Mouse (Mus musculus) forebrain, embryonic 15.5 days (tissue): Measurements from ENCODE around the gene Ralb. TPM values are rescaled to one million over a fixed set of nuclear protein-coding genes. Genes with fewer than 3 reads are reported as not detected.
A peak's percentile ranks its signal among the peaks of the same experiment; 100 is the strongest.

Experiments
- ATAC-seq: fragments of 200-750 bp; cut with Nextera tagmentation; replicated peaks from 2 replicates; pipeline ENCODE4 v1.8.0; 2017; ENCODE audit warnings: mild to moderate bottlenecking, moderate TSS enrichment, moderate library complexity
- H3K27ac ChIP-seq: fragments of 300-500 bp; sonication (generic); replicated peaks from 2 replicates; pipeline ENCODE4 v1.5.1; 2015; ENCODE audit warnings: mild to moderate bottlenecking, inconsistent platforms
- H3K27me3 ChIP-seq: fragments of 300-500 bp; sonication (generic); 2 replicates; pipeline ENCODE4 v1.6.1; 2015; ENCODE audit warnings: inconsistent platforms
- H3K36me3 ChIP-seq: fragments of 300-500 bp; sonication (generic); 2 replicates; pipeline ENCODE4 v1.6.1; 2015; ENCODE audit warnings: mild to moderate bottlenecking, inconsistent platforms
- H3K4me1 ChIP-seq: fragments of 300-500 bp; sonication (generic); 2 replicates; pipeline ENCODE4 v1.6.1; 2015; ENCODE audit warnings: inconsistent platforms
- H3K4me2 ChIP-seq: fragments of 300-500 bp; sonication (generic); replicated peaks from 2 replicates; pipeline ENCODE4 v1.6.1; 2015; ENCODE audit warnings: mild to moderate bottlenecking, inconsistent platforms
- H3K4me3 ChIP-seq: fragments of 300-500 bp; sonication (generic); 2 replicates; pipeline ENCODE4 v1.5.1; 2015; ENCODE audit warnings: mild to moderate bottlenecking, inconsistent platforms
- H3K9ac ChIP-seq: fragments of 300-500 bp; sonication (generic); replicated peaks from 2 replicates; pipeline ENCODE4 v1.6.1; 2015; ENCODE audit warnings: mild to moderate bottlenecking, inconsistent platforms
- H3K9me3 ChIP-seq: fragments of 300-500 bp; sonication (generic); 2 replicates; pipeline ENCODE4 v1.6.1; 2016; ENCODE audit warnings: inconsistent platforms
- WGBS: fragments of 180-500 bp; shearing (Covaris S2); methylation state at CpG from one replicate; pipeline ENCODE4 v1.1.7; 2015; ENCODE audit warnings: mixed read lengths; 5-methylcytosine and 5-hydroxymethylcytosine counted together
- polyA plus RNA-seq: library from polyadenylated mRNA; unstranded; fragments of >200 nt; fragmentation: Nextera tagmentation; extraction: Ambion mirVana; gene quantifications from 2 replicates; pipeline ENCODE4 v1.2.1, GENCODE M21; 2015

Ralb gene
- polyA plus RNA-seq, 1 experiment from 2014 or later: 50.9 TPM

DNA sequence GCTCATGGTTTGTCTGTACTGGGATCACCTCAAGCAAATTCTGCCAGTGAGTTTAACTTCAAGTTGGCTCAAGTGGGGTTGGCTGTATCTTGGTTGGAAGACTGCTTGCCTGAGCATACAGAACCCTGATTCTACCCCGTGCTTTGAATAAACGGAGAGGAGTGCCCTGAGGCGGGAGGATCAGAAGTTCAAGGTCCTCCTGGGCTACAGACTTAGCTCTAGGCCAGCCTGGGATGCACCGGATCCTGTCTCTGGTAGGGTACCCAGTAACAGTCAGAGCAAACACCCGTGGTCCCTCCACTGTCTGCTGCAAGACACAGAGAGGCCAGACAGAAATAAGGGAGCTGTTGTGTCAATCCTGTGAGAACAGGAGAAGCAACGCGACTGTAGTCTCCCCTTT is 17.1 kb upstream of the Ralb start:
- Histone ChIP-seq H3K27ac (no peak overlapping the region), H3K4me1 (peaks cover 18% of the 10 kb centered on the region), H3K4me3 (no peak overlapping the region), H3K4me2 (no peak overlapping the region), H3K9ac (no peak overlapping the region), H3K36me3 (no peaks in the 10 kb centered on the region; the same call in 1 of the 2 replicates), H3K9me3 (no peaks in the 10 kb centered on the region), H3K27me3 (no peaks in the 10 kb centered on the region)
- ATAC-seq: no peak
- 82% methylated on average over 7 of the region's 7 CpGs for WGBS

DNA sequence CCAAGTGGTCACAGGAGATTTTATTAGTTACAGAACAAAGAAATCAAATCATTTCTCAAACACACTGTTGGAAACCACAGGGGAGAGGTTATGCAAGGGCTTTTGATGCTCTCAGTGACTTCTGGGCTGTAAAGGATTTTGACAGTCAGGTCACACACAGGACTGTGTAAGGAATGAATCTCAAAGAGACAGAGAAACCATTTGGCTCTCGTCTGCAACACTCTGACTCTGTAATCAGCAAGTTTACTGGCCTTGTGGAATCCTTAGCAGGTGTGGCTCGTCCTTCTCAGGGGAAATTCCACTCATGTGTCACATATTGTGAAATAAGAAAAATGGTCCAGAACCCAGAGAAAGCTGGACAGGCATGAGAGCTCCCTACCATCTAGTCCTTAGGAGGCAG is 16.4 kb upstream of the Ralb start:
- Histone ChIP-seq H3K9me3 (no peaks in the 10 kb centered on the region), H3K27me3 (no peaks in the 10 kb centered on the region), H3K4me2 (no peak overlapping the region), H3K36me3 (no peaks in the 10 kb centered on the region), H3K4me3 (no peak overlapping the region), H3K4me1 (peaks cover 13% of the 10 kb centered on the region), H3K9ac (no peak overlapping the region), H3K27ac (no peak overlapping the region)
- ATAC-seq: no peak
- 64% methylated on average over 2 of the region's 2 CpGs for WGBS

DNA sequence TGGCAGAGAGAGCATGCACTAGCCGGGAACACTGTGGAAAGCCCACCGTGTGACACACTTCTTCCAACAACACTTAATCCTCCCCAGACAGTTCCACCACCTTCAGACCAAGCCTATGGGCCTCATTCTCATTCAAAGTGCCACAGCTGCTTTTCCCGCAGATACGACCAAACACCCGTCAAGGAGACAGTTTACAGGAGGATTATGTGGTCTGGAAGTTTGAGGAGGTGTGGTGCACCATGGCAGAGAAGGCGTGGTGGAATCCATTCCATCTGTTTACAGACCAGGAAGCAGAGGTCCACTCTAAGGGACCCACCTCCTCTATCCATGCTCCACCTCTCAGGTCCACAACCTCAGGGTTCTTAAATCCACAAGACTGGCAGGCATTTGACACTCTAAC is 14.7 kb upstream of the Ralb start:
- no peaks in the 10 kb centered on the region for H3K36me3 ChIP-seq
- H3K4me1 ChIP-seq: peaks cover under 1% of the 10 kb centered on the region; the same call in 1 of the 2 replicates
- no peaks in the 10 kb centered on the region for H3K27me3 ChIP-seq
- no peak for ATAC-seq
- 78% methylated on average over 6 of the region's 6 CpGs for WGBS
- H3K4me2 ChIP-seq: no peak overlapping the region
- H3K9me3 ChIP-seq: no peaks in the 10 kb centered on the region
- no peak overlapping the region for H3K4me3 ChIP-seq
- no peak overlapping the region for H3K27ac ChIP-seq
- no peak overlapping the region for H3K9ac ChIP-seq

DNA sequence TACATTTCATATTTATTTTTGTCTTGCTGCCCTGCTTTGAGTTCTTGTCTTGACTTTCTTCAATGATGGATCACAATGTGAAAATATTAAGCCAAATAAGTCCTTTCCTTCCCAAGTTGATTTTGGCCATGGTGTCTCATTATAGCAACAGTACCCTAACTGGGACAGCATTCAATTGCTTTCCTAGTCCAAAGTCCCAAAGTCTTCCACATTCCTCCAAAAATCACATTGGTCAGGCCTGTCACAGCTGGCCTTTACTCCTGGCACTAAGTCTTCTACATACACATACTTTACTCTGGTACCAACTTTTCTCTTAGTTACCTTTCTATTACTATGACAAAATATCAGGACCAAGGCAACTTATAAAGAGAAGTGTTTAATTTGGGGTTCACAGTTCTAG is 14.2 kb upstream of the Ralb start:
- H3K27me3 ChIP-seq: no peaks in the 10 kb centered on the region
- no peak overlapping the region for H3K4me3 ChIP-seq
- H3K4me2 ChIP-seq: no peak overlapping the region
- no peak overlapping the region for H3K27ac ChIP-seq
- H3K4me1 ChIP-seq: no peaks in the 10 kb centered on the region
- H3K9me3 ChIP-seq: no peaks in the 10 kb centered on the region
- no peak for ATAC-seq
- H3K36me3 ChIP-seq: no peaks in the 10 kb centered on the region
- no peak overlapping the region for H3K9ac ChIP-seq

DNA sequence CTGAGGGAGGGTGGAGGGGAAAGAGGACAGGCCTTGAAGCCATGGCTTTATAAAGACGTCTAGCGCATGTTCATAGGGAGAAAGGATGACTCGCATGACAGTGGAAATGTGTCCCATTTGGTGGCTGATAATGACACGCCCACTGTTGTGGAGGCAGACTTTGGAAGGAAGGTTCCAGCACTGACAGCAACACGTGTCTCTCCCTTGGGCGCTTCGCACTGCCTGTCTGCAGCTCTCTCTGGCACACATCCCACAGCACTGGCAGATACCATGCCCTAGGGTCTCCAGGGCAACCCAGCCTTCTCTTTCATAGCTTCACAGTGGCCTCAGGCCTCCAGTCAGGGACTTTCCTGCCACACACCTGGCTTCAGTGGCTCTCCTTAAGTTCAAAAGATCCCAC is 13.5 kb upstream of the Ralb start:
- Histone ChIP-seq H3K9me3 (no peaks in the 10 kb centered on the region), H3K4me2 (no peak overlapping the region), H3K27me3 (no peaks in the 10 kb centered on the region), H3K4me3 (no peak overlapping the region), H3K9ac (no peak overlapping the region), H3K4me1 (no peaks in the 10 kb centered on the region), H3K36me3 (no peaks in the 10 kb centered on the region), H3K27ac (no peak overlapping the region)
- 79% methylated on average over 7 of the region's 7 CpGs for WGBS
- no peak for ATAC-seq

DNA sequence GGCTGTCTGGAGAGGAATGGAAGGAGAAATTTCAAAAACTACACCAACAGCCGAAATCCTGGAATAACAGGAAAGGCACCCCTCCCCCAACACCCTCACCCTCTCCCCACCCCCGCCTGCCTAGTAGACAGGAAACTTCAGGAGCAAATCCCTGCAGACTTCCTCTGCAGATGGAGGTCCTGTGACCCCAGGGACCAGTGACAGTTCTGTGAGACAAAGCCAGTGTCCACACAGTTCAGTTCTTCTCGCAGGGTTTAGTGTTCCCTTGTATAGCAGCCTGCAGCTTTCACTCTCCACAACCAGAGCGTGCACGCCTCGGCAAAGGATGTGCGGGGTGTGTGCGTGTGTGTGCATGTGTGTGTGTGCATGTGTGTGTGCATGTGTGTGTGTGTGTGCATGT is 6.3 kb upstream of the Ralb start:
- peaks cover 6% of the 10 kb centered on the region; the same call in 1 of the 2 replicates for H3K4me1 ChIP-seq
- WGBS: 75% methylated on average over 8 of the region's 8 CpGs
- H3K9ac ChIP-seq: no peak overlapping the region
- H3K27ac ChIP-seq: no peak overlapping the region
- no peak overlapping the region for H3K4me3 ChIP-seq
- no peak for ATAC-seq
- no peaks in the 10 kb centered on the region for H3K9me3 ChIP-seq
- H3K27me3 ChIP-seq: no peaks in the 10 kb centered on the region
- H3K36me3 ChIP-seq: no peaks in the 10 kb centered on the region
- H3K4me2 ChIP-seq: no peak overlapping the region

DNA sequence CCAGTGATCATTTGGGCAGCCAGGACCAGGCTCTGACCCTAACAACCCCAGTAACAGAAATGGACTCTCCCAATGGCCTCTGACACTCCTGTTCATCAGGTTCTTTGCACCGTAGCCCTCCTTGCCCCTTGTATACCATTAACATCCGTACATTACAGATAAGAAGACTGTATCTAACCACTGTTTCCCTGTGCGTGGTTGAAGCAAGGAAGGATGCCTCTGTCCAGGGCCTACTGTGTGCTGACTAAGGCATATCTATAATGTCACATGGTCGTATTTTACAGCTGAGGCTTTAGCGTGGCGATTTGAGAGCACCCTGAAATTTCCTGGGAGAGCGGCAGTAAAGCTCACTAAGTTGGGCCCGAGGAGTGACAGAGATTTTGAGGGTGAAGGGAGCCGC is 5.8 kb upstream of the Ralb start:
- Histone ChIP-seq H3K27ac (no peak overlapping the region), H3K4me1 (peaks cover 6% of the 10 kb centered on the region; the same call in 1 of the 2 replicates), H3K4me2 (no peak overlapping the region), H3K36me3 (no peaks in the 10 kb centered on the region), H3K9me3 (no peaks in the 10 kb centered on the region), H3K4me3 (no peak overlapping the region), H3K27me3 (no peaks in the 10 kb centered on the region), H3K9ac (no peak overlapping the region)
- ATAC-seq: no peak
- 80% methylated on average over 9 of the region's 9 CpGs for WGBS

DNA sequence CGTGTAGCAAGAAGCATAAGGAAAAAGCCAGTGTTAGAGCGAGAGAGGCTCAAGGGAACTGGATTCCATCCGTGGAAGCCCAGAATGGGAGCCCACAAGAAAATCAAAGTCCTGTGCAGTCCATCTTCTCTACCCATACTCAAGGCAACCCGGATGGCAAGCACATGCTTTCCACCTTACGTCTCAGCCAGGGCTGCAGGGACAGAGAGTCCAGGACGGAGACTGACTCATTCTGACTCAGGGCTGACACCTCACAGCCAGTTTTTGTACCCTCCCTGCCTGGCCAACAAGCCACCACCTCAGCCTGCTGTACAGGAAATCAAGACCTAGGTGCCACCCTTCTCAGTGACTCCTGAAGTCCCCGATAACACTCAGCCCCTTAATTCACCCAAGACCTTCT is 4.9 kb upstream of the Ralb start:
- Histone ChIP-seq H3K27ac (no peak overlapping the region), H3K9ac (no peak overlapping the region), H3K9me3 (no peaks in the 10 kb centered on the region), H3K4me1 (peaks cover 13% of the 10 kb centered on the region), H3K4me3 (no peak overlapping the region), H3K4me2 (no peak overlapping the region), H3K27me3 (no peaks in the 10 kb centered on the region), H3K36me3 (no peaks in the 10 kb centered on the region)
- 86% methylated on average over 7 of the region's 7 CpGs for WGBS
- ATAC-seq: no peak

DNA sequence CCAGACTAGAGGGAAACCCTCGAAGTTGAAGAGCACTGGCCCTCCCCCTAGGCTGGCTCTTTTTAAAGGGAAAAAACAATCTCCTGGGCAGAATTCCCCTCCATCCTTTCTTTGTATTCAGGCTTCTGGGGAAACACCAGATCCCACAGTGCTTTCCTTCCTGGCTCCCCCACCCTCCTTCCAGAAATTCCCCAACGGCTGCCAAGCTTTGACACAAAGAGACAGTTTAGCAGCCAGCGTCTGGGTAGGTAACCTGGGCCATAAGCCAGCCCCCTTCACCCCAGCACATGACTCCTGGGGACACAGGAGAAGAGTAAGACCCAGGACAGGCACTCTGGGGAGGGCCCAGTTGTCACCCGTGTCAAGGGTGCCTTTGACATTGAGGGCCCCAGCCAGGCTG is 4.0 kb upstream of the Ralb start:
- H3K36me3 ChIP-seq: no peaks in the 10 kb centered on the region
- no peak overlapping the region for H3K9ac ChIP-seq
- no peaks in the 10 kb centered on the region for H3K9me3 ChIP-seq
- WGBS: 16% methylated on average over 4 of the region's 4 CpGs
- H3K27ac ChIP-seq: peak overlapping the region; percentile 36; the same call in 1 of the 2 replicates
- no peak overlapping the region for H3K4me2 ChIP-seq
- no peak overlapping the region for H3K4me3 ChIP-seq
- no peak for ATAC-seq
- peaks cover 20% of the 10 kb centered on the region for H3K4me1 ChIP-seq
- H3K27me3 ChIP-seq: no peaks in the 10 kb centered on the region

DNA sequence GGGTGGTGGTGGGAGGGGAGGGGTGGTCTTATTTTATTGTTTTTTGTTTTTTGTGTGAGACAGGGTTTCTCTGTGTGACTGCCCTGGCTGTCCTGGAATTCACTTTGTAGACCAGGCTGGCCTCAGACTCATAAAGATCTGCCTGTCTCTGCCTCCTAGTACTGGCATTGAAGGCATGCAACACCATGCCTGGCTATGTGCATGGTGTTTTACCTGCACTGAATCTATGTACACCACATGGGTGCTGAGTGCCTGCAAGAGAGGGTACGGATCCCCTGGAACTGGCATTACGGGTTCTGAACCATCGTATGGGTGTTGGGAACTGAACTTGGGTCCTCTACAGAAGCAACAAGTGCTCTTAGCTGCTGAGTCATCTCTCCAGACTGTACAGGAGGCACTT is 1.4 kb upstream of the Ralb start:
- Histone ChIP-seq H3K9me3 (no peaks in the 10 kb centered on the region), H3K36me3 (no peaks in the 10 kb centered on the region), H3K4me3 (no peak overlapping the region), H3K9ac (no peak overlapping the region), H3K4me1 (peaks cover 22% of the 10 kb centered on the region), H3K27ac (no peak overlapping the region), H3K4me2 (no peak overlapping the region), H3K27me3 (no peaks in the 10 kb centered on the region)
- no peak for ATAC-seq
- WGBS: 94% methylated on average over 3 of the region's 3 CpGs

DNA sequence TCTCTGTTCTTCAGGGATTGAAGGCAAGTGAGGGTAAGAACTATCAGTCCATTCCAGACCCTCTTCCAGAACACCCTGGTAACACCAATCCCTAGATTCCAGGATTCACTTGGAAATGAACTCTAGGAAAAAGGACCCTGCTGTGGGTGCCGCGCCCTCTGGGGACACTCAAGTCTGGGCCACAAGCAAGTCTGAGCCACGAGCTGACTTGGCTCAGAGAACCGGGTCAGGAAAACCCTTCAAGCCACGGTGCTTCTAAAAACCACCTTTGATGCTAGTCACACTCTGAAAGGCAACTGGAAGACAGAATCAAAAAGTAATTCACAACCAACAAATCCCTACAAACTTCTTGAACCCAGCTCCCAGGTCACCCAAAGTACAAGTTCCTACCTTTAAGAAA is 786 bp downstream of the Ralb start:
- ATAC-seq: no peak

DNA sequence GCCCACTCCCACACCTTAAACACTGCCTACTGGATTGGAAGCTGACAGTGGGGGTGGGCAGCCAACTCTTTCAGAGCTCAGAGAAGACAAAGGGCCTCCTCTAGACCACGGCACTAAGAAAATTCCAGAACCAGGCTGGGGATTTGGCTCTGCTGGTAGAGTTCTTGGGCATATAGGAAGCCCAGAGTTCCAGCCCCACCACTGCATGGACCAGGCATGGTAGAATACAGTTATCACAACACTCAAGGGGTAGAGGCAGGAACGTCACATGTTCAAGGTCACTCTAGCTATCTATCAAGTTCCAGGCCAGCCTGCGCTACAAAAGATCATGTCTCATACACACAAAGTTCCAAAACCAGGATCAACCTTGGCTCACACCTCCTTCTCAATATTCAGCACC is 1.4 kb downstream of the Ralb start:
- H3K27me3 ChIP-seq: no peaks in the 10 kb centered on the region
- H3K4me3 ChIP-seq: peak overlapping the region; percentile 55; the same call in 1 of the 2 replicates
- peak overlapping the region; percentile 87 for H3K4me2 ChIP-seq
- no peak for ATAC-seq
- WGBS: 77% methylated on average over 3 of the region's 3 CpGs
- peaks cover 15% of the 10 kb centered on the region for H3K4me1 ChIP-seq
- no peak overlapping the region for H3K9ac ChIP-seq
- H3K27ac ChIP-seq: no peak overlapping the region
- H3K9me3 ChIP-seq: no peaks in the 10 kb centered on the region
- no peaks in the 10 kb centered on the region for H3K36me3 ChIP-seq

More for the DNA sequence above, 786 bp downstream of the Ralb start:
- peaks cover 21% of the 10 kb centered on the region for H3K4me1 ChIP-seq
- H3K9me3 ChIP-seq: no peaks in the 10 kb centered on the region
- no peak overlapping the region for H3K27ac ChIP-seq
- peak overlapping the region; percentile 87 for H3K4me2 ChIP-seq
- peak overlapping the region; percentile 55 for H3K4me3 ChIP-seq
- H3K36me3 ChIP-seq: no peaks in the 10 kb centered on the region
- no peaks in the 10 kb centered on the region for H3K27me3 ChIP-seq
- 24% methylated on average over 5 of the region's 5 CpGs for WGBS
- H3K9ac ChIP-seq: peak overlapping the region; percentile 57; the same call in 1 of the 2 replicates

DNA sequence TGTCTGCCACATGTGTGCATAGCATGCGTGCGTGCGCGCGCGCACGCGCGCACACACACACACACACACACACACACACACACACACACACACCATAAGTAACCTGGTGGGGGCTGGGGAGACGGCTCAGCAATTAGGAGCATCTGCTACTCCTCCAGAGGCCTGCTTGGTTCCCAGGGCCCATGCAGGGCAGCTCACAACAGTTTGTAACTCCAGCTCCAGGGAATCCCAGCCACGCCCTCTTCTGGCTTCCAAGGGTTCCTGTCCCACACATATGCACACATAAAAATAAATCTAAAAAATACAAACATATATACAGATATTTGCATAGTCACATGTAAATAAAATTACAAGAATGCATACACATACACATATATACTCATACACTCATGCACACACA is 1.9 kb downstream of the Ralb start:
- peaks cover 15% of the 10 kb centered on the region for H3K4me1 ChIP-seq
- 93% methylated on average over 11 of the region's 11 CpGs for WGBS
- ATAC-seq: no peak
- no peaks in the 10 kb centered on the region for H3K36me3 ChIP-seq
- H3K4me3 ChIP-seq: no peak overlapping the region
- H3K27me3 ChIP-seq: no peaks in the 10 kb centered on the region
- no peaks in the 10 kb centered on the region for H3K9me3 ChIP-seq
- no peak overlapping the region for H3K9ac ChIP-seq
- H3K4me2 ChIP-seq: no peak overlapping the region
- H3K27ac ChIP-seq: no peak overlapping the region
